Mouse (Mus musculus): ENCODE measurements around the gene Ddx10.

DNA sequence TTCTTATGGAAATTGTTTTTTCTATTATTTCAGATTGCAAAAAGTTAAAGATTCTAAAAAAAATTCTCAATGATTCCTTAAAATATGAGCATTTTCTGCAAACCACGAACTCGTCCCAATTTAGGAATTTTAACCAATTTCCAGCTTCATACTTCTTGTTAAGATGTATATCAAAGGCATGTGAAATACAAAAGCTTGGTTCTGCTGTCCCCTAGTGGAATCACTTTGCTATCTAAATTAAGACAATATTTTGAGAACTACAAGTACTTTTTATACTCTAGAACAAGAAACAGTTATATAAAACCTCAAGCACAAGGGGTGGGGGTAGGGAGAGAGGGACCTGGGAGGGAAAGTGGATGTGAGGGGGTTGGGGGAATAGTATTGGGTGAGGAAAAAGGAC is 29.7 kb downstream of the Ddx10 start:
- TF ChIP-seq CTCF (conservative IDR thresholded peaks at IDR 0.05; ENCODE audit: insufficient read depth, insufficient read length, low read depth, low read length) (no peak), POLR2A (IDR thresholded peaks at IDR 0.05; ENCODE audit: low read depth, low read length) (no peak)
